Mouse (Mus musculus): ENCODE data around the gene Alcam.

The Alcam gene

GRCm38 (mm10) chr16:52363944-52364511, 89.8 kb downstream of the Alcam start:
- no peak for DNase-seq

- DNase-seq: no peak
Measured at GRCm38 (mm10) chr16:52343467-52344033, 110.3 kb downstream of the Alcam start.

GRCm38 (mm10) chr16:52342694-52343466, 111.0 kb downstream of the Alcam start:
- DNase-seq: no peak

GRCm38 (mm10) chr16:52334084-52334483, 119.8 kb downstream of the Alcam start:
- no peak for DNase-seq

- DNase-seq: no peak
Measured at GRCm38 (mm10) chr16:52333631-52334030, 120.2 kb downstream of the Alcam start.

- no peak for DNase-seq
Measured at GRCm38 (mm10) chr16:52331341-52331830, 122.5 kb downstream of the Alcam start.

- DNase-seq: no peak
Measured at GRCm38 (mm10) chr16:52329420-52329819, 124.5 kb downstream of the Alcam start.

- no peak for DNase-seq
Measured at GRCm38 (mm10) chr16:52319229-52319628, 134.6 kb downstream of the Alcam start.

GRCm38 (mm10) chr16:52311073-52311472, 142.8 kb downstream of the Alcam start:
- DNase-seq: peak; percentile 69

- DNase-seq: no peak
Measured at GRCm38 (mm10) chr16:52307016-52307415, 146.9 kb downstream of the Alcam start.

GRCm38 (mm10) chr16:52303532-52303902, 150.4 kb downstream of the Alcam start:
- no peak for DNase-seq

GRCm38 (mm10) chr16:52302790-52303531, 150.9 kb downstream of the Alcam start:
- DNase-seq: no peak

- no peak for DNase-seq
Measured at GRCm38 (mm10) chr16:52301730-52302129, 152.1 kb downstream of the Alcam start.

- no peak for DNase-seq
Measured at GRCm38 (mm10) chr16:52296376-52296775, 157.5 kb downstream of the Alcam start.

- no peak for DNase-seq
Measured at GRCm38 (mm10) chr16:52295535-52295934, 158.3 kb downstream of the Alcam start.

GRCm38 (mm10) chr16:52292440-52293048, 161.3 kb downstream of the Alcam start:
- DNase-seq: no peak

- DNase-seq: no peak
Measured at GRCm38 (mm10) chr16:52280186-52280585, 173.7 kb downstream of the Alcam start.

- no peak for DNase-seq
Measured at GRCm38 (mm10) chr16:52265066-52265465, 188.8 kb downstream of the Alcam start.

- no peak for DNase-seq
Measured at GRCm38 (mm10) chr16:52263751-52264150, 190.1 kb downstream of the Alcam start.

GRCm38 (mm10) chr16:52262582-52262981, 191.3 kb downstream of the Alcam start:
- no peak for DNase-seq

- no peak for DNase-seq
Measured at GRCm38 (mm10) chr16:52261755-52262154, 192.1 kb downstream of the Alcam start.

GRCm38 (mm10) chr16:52250935-52251334, 202.9 kb downstream of the Alcam start:
- DNase-seq: no peak

GRCm38 (mm10) chr16:52250196-52250595, 203.7 kb downstream of the Alcam start:
- DNase-seq: no peak
